Mouse (Mus musculus) heart, postnatal 4 days (tissue): ENCODE results near the gene Arvcf. TPM values are rescaled to one million over a fixed set of nuclear protein-coding genes. Genes with fewer than 3 reads are reported as not detected.

ENCODE experiments used
- DNase-seq: peaks from one replicate; pipeline ENCODE4 v3.0.0; 2021
- total RNA-seq, 2 experiments: library from RNA; stranded (reverse); gene quantifications; 2 replicates each; pipeline ENCODE4 v1.2.3; 2021

Arvcf gene
- total RNA-seq, 2 experiments from 2014 or later, result 43.5 to 44.2 TPM

- no peak for DNase-seq
Observed at GRCm38 (mm10) chr16:18357977-18358376, 10.0 kb downstream of the Arvcf start.

DNA sequence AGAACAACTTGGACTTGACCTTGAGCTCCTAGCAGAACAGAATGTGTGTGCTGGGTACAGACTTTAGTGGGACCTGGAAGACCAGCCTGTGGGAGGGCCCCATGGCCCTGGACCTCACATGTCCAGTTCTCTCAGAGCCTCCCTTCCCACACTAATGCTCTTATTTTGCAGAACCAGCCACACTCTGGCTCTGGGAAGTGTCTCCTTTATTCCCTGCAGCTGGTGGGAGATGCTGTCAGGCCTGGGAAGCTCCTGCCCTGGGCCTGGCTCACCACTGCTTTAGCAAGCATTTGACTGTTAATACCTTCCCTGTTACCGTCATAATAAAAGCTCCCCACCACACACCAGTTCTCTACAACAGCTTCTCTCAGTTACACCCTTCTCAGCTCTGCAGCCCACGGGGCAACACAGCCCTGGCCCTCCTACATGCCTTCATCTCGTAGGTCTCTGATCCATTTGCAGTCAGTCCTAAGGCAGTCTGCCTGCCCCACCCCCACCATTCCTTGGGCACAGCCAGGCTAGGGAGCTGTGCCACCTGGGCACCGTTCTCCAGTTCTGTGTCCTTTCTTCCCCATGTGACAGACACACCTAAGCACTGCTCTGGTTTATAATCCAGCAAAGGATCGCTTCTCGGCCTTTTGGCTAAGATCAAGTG, 12.3 kb downstream of the Arvcf start:
- no peak for DNase-seq

DNA sequence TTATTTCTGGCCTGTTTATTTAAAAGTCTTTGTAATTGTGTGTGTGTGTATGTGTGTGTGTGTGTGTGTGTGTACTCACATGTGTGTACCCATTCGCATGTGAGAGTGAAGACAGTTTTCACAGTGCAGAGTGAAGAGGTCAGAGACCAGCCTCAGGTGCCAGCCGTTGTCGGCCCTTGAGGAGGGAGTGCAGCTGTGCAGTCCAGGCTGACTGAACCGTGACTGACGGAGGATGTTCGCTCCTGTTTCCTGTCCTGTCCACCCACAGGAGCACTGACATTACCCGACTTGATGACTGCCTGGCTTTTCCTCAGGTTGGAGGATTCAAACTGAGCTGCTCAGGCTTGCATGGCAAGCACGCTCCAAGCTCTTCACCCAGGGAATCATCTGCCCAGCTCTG, 15.0 kb downstream of the Arvcf start:
- DNase-seq, result no peak

GRCm38 (mm10) chr16:18366849-18367248, 18.9 kb downstream of the Arvcf start:
- DNase-seq, result no peak

GRCm38 (mm10) chr16:18370197-18370596, 22.2 kb downstream of the Arvcf start:
- no peak for DNase-seq

DNA sequence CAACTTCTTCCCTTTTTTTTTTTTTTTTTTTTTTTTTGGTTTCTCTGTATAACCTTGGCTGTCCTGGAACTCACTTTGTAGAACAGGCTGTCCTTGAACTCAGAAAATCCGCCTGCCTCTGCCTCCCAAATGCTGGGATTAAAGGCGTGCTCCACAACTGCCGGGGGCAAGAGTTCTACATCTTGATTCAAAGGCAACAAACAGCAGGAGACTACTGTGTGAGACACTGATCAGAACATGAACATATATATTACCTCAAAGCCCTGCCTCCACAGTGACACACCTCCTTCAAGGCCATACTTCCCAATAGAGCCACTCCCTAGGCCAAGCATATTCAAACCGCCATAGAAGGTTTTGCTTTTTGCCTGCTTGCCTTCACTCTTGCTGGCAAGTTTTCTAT, 25.6 kb downstream of the Arvcf start:
- no peak for DNase-seq

DNA sequence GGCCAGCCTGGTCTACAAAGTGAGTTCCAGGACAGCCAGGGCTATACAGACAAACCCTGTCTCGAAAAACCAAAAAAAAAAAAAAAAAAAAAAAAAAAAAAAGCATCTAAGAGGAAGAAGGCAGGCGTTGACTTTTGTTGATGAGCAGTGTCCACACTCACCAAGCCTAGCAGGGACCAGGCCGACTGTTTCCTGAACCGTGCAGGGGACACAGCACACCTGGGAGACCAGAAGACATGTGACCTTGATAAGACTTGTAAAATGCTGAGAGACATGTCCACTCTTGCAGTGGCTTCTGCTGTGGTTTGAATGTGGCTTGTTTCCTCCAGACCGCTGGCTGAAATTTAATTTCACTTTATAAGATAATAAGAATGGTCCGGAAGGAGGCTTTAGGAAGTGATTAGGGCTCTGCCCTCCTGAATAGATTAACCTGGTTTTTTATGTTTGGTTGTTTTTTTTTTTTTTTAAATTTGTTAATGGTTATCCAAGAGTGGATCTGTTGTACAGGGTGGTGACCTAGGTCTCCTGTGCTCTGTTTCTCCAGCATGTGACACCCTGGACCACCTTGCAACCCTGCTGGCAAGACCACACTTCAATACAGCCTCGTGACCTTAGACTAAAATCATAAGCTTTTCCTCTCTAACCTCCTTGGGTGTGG, 28.4 kb downstream of the Arvcf start:
- no peak for DNase-seq

GRCm38 (mm10) chr16:18377203-18377602, 29.2 kb downstream of the Arvcf start:
- no peak for DNase-seq

DNA sequence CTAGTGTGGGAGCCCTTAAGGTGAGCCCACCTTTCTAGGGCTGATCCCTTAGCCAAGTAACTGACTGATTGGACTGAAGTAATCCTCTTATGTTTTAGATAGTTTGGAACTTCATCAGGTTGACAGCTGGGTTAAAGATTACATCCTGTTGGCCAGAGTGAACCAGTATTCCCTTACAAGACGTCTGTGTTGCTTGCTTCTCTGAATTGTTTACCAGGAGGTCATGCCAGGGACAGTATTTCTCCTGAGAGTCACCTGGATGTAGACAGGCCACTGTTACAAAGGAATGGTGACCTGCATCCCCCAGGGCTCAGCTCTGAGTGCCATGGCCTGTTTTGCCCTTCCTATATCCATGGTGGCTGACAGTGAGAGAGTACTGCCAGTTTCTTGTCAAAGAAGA, 30.5 kb downstream of the Arvcf start:
- no peak for DNase-seq

DNA sequence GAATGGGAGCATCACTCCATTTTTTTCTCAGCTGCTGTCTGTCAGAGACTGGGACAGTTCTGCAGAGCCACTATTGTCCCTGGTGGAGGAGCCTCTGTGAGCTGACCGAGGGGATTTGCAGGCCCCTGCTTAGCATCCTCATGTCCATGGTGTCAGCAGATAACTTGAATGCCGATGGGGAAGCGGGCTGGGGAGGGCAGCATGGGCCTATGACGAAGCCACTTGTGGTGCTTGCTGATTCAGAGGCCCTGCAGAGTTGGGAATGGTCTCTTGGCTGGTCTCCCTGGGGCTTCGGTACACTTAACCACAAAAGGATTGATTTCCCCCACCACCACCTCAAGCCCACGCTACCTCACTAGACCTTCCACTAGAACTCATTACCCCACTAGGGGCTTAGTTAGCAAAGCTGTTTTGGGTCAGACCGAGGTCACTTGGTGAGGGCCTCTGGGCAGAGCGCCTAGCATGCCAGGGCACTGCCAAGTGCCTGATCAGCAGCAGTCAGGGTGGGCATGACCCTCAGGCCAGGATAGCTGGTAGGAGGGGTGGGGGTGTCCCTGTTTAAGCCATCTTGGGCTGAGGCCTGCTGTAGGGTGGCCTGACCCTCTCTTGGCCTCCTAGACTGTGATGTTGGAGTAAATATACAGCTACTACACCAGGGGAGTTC, 31.5 kb downstream of the Arvcf start:
- DNase-seq, result peak; percentile 51

- no peak for DNase-seq
Observed at GRCm38 (mm10) chr16:18380495-18381063, 32.6 kb downstream of the Arvcf start.

DNA sequence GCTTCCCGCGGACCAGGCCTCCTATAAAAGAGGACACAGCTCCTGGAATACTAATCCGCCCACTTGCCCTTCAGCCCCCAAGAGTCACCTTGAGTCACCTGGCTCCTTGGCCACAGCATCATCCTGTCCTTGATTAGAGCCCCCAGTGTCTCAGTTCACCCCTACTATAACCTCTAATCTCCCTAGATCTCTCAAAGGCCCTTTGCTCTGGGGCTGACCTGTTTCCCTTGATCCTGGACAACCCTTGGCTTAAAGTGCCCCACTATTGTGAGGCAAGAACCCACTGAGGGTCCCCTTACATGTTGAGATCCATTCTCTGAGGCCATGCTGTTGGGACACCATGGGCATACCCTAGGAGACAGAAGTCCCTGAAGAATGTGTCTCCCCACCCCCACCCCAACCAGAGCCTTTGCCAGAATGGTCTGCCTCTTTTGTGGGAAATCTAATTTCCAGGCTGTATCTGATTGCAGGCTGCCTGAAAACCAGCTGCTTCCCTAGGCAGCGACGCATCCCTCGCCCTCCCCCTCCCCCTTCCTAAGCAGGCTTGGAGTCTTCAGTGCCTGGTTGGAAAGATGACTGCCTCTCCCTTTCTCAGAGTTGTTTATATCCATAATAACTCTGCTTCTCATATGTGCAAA, 33.8 kb downstream of the Arvcf start:
- DNase-seq, result no peak

- peak; percentile 75 for DNase-seq
Observed at GRCm38 (mm10) chr16:18383045-18383726, 35.2 kb downstream of the Arvcf start.

DNA sequence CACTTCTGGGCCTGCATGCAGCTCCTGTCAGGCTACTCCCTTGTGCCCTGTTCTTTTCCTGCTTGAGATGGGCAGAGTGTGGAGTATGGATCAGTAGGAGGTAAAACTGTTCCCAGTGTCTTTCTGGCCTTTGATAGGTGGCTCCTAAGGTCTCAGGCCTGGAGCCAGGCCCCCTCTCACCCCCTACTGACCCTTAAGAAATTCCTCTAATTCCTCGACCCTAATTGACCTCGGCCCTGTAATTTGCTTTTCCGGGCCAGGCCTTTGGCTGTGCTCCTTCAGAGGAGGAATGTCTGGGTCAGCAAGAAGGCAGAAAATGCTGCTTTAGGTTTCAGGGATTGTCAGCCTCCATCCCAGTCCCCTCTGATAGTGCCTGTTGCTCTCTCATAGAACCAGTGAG, 35.8 kb downstream of the Arvcf start:
- no peak for DNase-seq

GRCm38 (mm10) chr16:18384211-18384610, 36.2 kb downstream of the Arvcf start:
- no peak for DNase-seq

- no peak for DNase-seq
Observed at GRCm38 (mm10) chr16:18384659-18385058, 36.7 kb downstream of the Arvcf start.

DNA sequence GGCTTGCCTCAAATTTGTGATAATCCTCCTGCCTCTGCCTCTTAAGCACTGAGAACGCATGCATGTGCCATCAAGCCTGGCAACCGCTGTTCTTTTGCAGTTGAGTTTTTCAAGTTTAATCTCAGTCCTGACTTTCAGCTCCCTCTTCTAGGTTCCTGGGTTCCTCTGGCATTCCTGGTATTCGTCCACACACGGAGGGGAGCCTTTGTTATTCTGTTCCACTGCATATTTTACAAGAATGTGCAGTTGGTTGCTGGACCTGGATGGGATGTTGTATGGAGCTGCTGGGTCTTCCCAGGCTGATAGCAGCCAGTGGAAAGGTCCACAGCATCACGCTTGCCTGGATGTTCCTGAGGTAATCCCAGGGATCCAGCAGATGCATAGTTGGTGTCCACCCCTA, 37.4 kb downstream of the Arvcf start:
- DNase-seq, result no peak

GRCm38 (mm10) chr16:18386451-18386850, 38.5 kb downstream of the Arvcf start:
- no peak for DNase-seq

- no peak for DNase-seq
Observed at GRCm38 (mm10) chr16:18386972-18387371, 39.0 kb downstream of the Arvcf start.

GRCm38 (mm10) chr16:18387704-18388582, 40.0 kb downstream of the Arvcf start:
- DNase-seq, result no peak
